Mouse (Mus musculus) hindbrain, embryonic 14.5 days (tissue): ENCODE data around the gene Ppp1r14a. TPM values are rescaled to one million over a fixed set of nuclear protein-coding genes. Genes with fewer than 3 reads are reported as not detected.

ENCODE experiments used
- ATAC-seq: fragments of 200-750 bp; cut with Nextera tagmentation; 2 replicates; pipeline ENCODE4 v1.8.0; 2017; ENCODE audit warnings: moderate number of reproducible peaks, mild to moderate bottlenecking, moderate TSS enrichment, moderate library complexity; ENCODE audit not compliant: low FRiP score
- DNase-seq: peaks from one replicate; pipeline ENCODE4 v3.0.0-alpha.2; 2015; ENCODE audit warnings: low spot score
- H3K27ac ChIP-seq: fragments of 300-500 bp; sonication (generic); 2 replicates; pipeline ENCODE4 v1.5.1; 2014; ENCODE audit warnings: mild to moderate bottlenecking, moderate library complexity
- H3K27me3 ChIP-seq: fragments of 300-500 bp; sonication (generic); 2 replicates; pipeline ENCODE4 v1.6.1; 2014; ENCODE audit warnings: mild to moderate bottlenecking, low read length, mixed read lengths; ENCODE audit not compliant: control insufficient read depth, insufficient read depth
- H3K36me3 ChIP-seq: fragments of 300-500 bp; sonication (generic); replicated peaks from 2 replicates; pipeline ENCODE4 v1.6.1; 2014; ENCODE audit not compliant: control insufficient read depth, insufficient read depth
- H3K4me1 ChIP-seq: fragments of 300-500 bp; sonication (generic); replicated peaks from 2 replicates; pipeline ENCODE4 v1.6.1; 2014; ENCODE audit warnings: antibody characterized with exemption, low read length, mixed read lengths; ENCODE audit not compliant: control insufficient read depth, insufficient read depth
- H3K4me2 ChIP-seq: fragments of 300-500 bp; sonication (generic); replicated peaks from 2 replicates; pipeline ENCODE4 v1.6.1; 2014; ENCODE audit warnings: mild to moderate bottlenecking, moderate library complexity
- H3K4me3 ChIP-seq: fragments of 300-500 bp; sonication (generic); replicated peaks from 2 replicates; pipeline ENCODE4 v1.5.1; 2014; ENCODE audit warnings: mild to moderate bottlenecking, low read length
- H3K9ac ChIP-seq: fragments of 300-500 bp; sonication (generic); 2 replicates; pipeline ENCODE4 v1.6.1; 2014
- H3K9me3 ChIP-seq: fragments of 300-500 bp; sonication (generic); 2 replicates; pipeline ENCODE4 v1.6.1; 2016; ENCODE audit warnings: low read length; ENCODE audit not compliant: control insufficient read depth
- WGBS: fragments of 180-500 bp; shearing (Covaris S2); extraction: QIAGEN DNeasy Blood & Tissue Kit; methylation state at CpG from one replicate; pipeline ENCODE4 v1.1.7; 2014; 5-methylcytosine and 5-hydroxymethylcytosine counted together
- polyA plus RNA-seq: library from polyadenylated mRNA; unstranded; fragments of >200 nt; fragmentation: Nextera tagmentation; extraction: Ambion mirVana; gene quantifications from 2 replicates; pipeline ENCODE4 v1.2.1, GENCODE M21; 2014

Gene Ppp1r14a
- polyA plus RNA-seq, 1 experiment from 2014 or later, result 2.2 TPM

- Histone ChIP-seq H3K27me3 (no peaks in the 10 kb centered on the region), H3K4me2 (peak overlapping the region; percentile 92), H3K27ac (peak overlapping the region; percentile 88), H3K4me3 (peak overlapping the region; percentile 65), H3K9me3 (no peaks in the 10 kb centered on the region), H3K36me3 (peaks cover 5% of the 10 kb centered on the region), H3K9ac (peak overlapping the region; percentile 82), H3K4me1 (peaks cover 45% of the 10 kb centered on the region)
- no peak for ATAC-seq
- DNase-seq, result no peak
- WGBS, result 12% methylated on average over 7 of the region's 7 CpGs
Observed at GRCm38 (mm10) chr7:29306108-29306507, 17.0 kb downstream of the Ppp1r14a start.

GRCm38 (mm10) chr7:29306619-29307018 lies 17.5 kb downstream of the Ppp1r14a start:
- H3K4me2 ChIP-seq, result peak overlapping the region; percentile 92
- no peak for ATAC-seq
- H3K9me3 ChIP-seq, result no peaks in the 10 kb centered on the region
- peak; percentile 78 for DNase-seq
- H3K4me1 ChIP-seq, result peaks cover 45% of the 10 kb centered on the region
- peak overlapping the region; percentile 65 for H3K4me3 ChIP-seq
- no peaks in the 10 kb centered on the region for H3K27me3 ChIP-seq
- peaks cover 11% of the 10 kb centered on the region for H3K36me3 ChIP-seq
- peak overlapping the region; percentile 82 for H3K9ac ChIP-seq
- H3K27ac ChIP-seq, result peak overlapping the region; percentile 88
- 15% methylated on average over 7 of the region's 7 CpGs for WGBS

GRCm38 (mm10) chr7:29307350-29308104 lies 18.4 kb downstream of the Ppp1r14a start:
- peak overlapping the region; percentile 65 for H3K4me3 ChIP-seq
- H3K27ac ChIP-seq, result peak overlapping the region; percentile 81
- H3K4me1 ChIP-seq, result peaks cover 46% of the 10 kb centered on the region
- peaks cover 18% of the 10 kb centered on the region for H3K36me3 ChIP-seq
- DNase-seq, result peak; percentile 88
- no peaks in the 10 kb centered on the region for H3K9me3 ChIP-seq
- H3K27me3 ChIP-seq, result no peaks in the 10 kb centered on the region
- ATAC-seq, result peak; percentile 77
- H3K4me2 ChIP-seq, result peak overlapping the region; percentile 92
- 1% methylated on average over 41 of the region's 42 CpGs for WGBS
- H3K9ac ChIP-seq, result peak overlapping the region; percentile 82

- ATAC-seq (no peak), DNase-seq (peak; percentile 41)
- WGBS, result 1% methylated on average over 36 of the region's 36 CpGs
Observed at GRCm38 (mm10) chr7:29309221-29309721, 20.2 kb downstream of the Ppp1r14a start.

GRCm38 (mm10) chr7:29309749-29310148 lies 20.6 kb downstream of the Ppp1r14a start:
- DNase-seq (no peak), ATAC-seq (no peak)
- peak overlapping the region; percentile 82 for H3K9ac ChIP-seq
- WGBS, result 7% methylated on average over 5 of the region's 5 CpGs
- H3K27me3 ChIP-seq, result no peaks in the 10 kb centered on the region
- peaks cover 35% of the 10 kb centered on the region for H3K36me3 ChIP-seq
- H3K27ac ChIP-seq, result peak overlapping the region; percentile 81
- peaks cover 67% of the 10 kb centered on the region for H3K4me1 ChIP-seq
- H3K9me3 ChIP-seq, result no peaks in the 10 kb centered on the region
- H3K4me3 ChIP-seq, result peak overlapping the region; percentile 65
- H3K4me2 ChIP-seq, result peak overlapping the region; percentile 92

More at GRCm38 (mm10) chr7:29309221-29309721, 20.2 kb downstream of the Ppp1r14a start:
- no peaks in the 10 kb centered on the region for H3K9me3 ChIP-seq
- H3K27me3 ChIP-seq, result no peaks in the 10 kb centered on the region
- peak overlapping the region; percentile 81 for H3K27ac ChIP-seq
- peaks cover 63% of the 10 kb centered on the region for H3K4me1 ChIP-seq
- H3K4me2 ChIP-seq, result peak overlapping the region; percentile 92
- H3K36me3 ChIP-seq, result peaks cover 33% of the 10 kb centered on the region
- peak overlapping the region; percentile 82 for H3K9ac ChIP-seq
- peak overlapping the region; percentile 65 for H3K4me3 ChIP-seq

GRCm38 (mm10) chr7:29313051-29313450 lies 23.9 kb downstream of the Ppp1r14a start:
- H3K9ac ChIP-seq, result no peak overlapping the region
- H3K27ac ChIP-seq, result peak overlapping the region; percentile 67
- H3K9me3 ChIP-seq, result no peaks in the 10 kb centered on the region
- no peaks in the 10 kb centered on the region for H3K27me3 ChIP-seq
- no peak for DNase-seq
- WGBS, result 15% methylated on average over 9 of the region's 9 CpGs
- H3K36me3 ChIP-seq, result peaks cover 44% of the 10 kb centered on the region
- H3K4me1 ChIP-seq, result peaks cover 72% of the 10 kb centered on the region
- H3K4me2 ChIP-seq, result peak overlapping the region; percentile 36
- ATAC-seq, result no peak
- 0 out of 2 replicates have a peak overlapping the region, but pooled peaks have one; percentile 4 for H3K4me3 ChIP-seq

- Histone ChIP-seq H3K36me3 (peaks cover 44% of the 10 kb centered on the region), H3K4me3 (no peak overlapping the region), H3K9me3 (no peaks in the 10 kb centered on the region), H3K4me1 (peaks cover 79% of the 10 kb centered on the region), H3K4me2 (peak overlapping the region; percentile 23; the same call in 1 of the 2 replicates), H3K9ac (peak overlapping the region; percentile 38; the same call in 1 of the 2 replicates), H3K27me3 (no peaks in the 10 kb centered on the region), H3K27ac (peak overlapping the region; percentile 72)
- DNase-seq (no peak), ATAC-seq (no peak)
- WGBS, result 56% methylated on average over 9 of the region's 9 CpGs
Observed at GRCm38 (mm10) chr7:29313572-29314261, 24.6 kb downstream of the Ppp1r14a start.

GRCm38 (mm10) chr7:29314844-29315628 lies 25.9 kb downstream of the Ppp1r14a start:
- Histone ChIP-seq H3K9ac (no peak overlapping the region; the same call in 1 of the 2 replicates), H3K9me3 (no peaks in the 10 kb centered on the region), H3K27ac (peak overlapping the region; percentile 95), H3K4me1 (peaks cover 82% of the 10 kb centered on the region), H3K4me3 (no peak overlapping the region), H3K36me3 (peaks cover 41% of the 10 kb centered on the region), H3K4me2 (peak overlapping the region; percentile 20), H3K27me3 (no peaks in the 10 kb centered on the region)
- DNase-seq (peak; percentile 63), ATAC-seq (no peak)
- WGBS, result 33% methylated on average over 13 of the region's 13 CpGs
